Mouse (Mus musculus) liver, adult 2 months (tissue): ENCODE measurements at regions not wholly inside any gene's neighbourhood (a gene's known extent, or its start where the extent isn't known, plus 50 kb on each side); places are given as distances from the start of the nearest gene placed in this dataset.

Experiments used
- CTCF ChIP-seq: fragments of 200-500 bp; IDR thresholded peaks from 2 replicates; pipeline ENCODE4 v1.5.1; 2011; ENCODE audit warnings: low read depth, low read length, control low read depth
- POLR2A ChIP-seq: fragments of 200-500 bp; IDR thresholded peaks from 2 replicates; pipeline ENCODE4 v1.6.1; 2011; ENCODE audit warnings: low read length, control low read depth; ENCODE audit not compliant: insufficient read depth; ENCODE audit errors: extremely low read depth

GRCm38 (mm10) chr13:72352641-72353181, 275.9 kb upstream of the Irx2 start:
- TF ChIP-seq CTCF (no peak), POLR2A (no peak)
